Mouse (Mus musculus) megakaryocyte, embryonic 14.5 days (primary cell): ENCODE measurements around the gene Mettl16. TPM values are rescaled to one million over a fixed set of nuclear protein-coding genes. Genes with fewer than 3 reads are reported as not detected.

Source experiments
- H3K27me3 ChIP-seq: replicated peaks from 2 replicates; pipeline ENCODE3; 2012; ENCODE audit warnings: inconsistent platforms
- H3K36me3 ChIP-seq: replicated peaks from 2 replicates; pipeline ENCODE3; 2012; ENCODE audit warnings: low read length, inconsistent platforms, mixed read lengths
- H3K4me1 ChIP-seq: 2 replicates; pipeline ENCODE4 v1.6.1; 2012; ENCODE audit warnings: inconsistent platforms
- H3K4me3 ChIP-seq: replicated peaks from 2 replicates; pipeline ENCODE3; 2012; ENCODE audit warnings: moderate library complexity, mild to moderate bottlenecking, inconsistent platforms
- H3K9me3 ChIP-seq: 2 replicates; pipeline ENCODE4 v1.6.1; 2012; ENCODE audit warnings: inconsistent platforms
- FLI1 ChIP-seq: IDR thresholded peaks from 2 replicates; pipeline ENCODE4 v1.6.1; 2012; ENCODE audit warnings: low read length, inconsistent platforms, mixed read lengths
- GATA1 ChIP-seq: IDR thresholded peaks from 3 replicates; pipeline ENCODE4 v1.6.1; 2012; ENCODE audit warnings: mixed read lengths, low read length, inconsistent platforms, borderline replicate concordance
- polyA plus RNA-seq: library from polyadenylated mRNA; stranded (reverse); fragments of >175 nt; gene quantifications from 2 replicates; pipeline ENCODE4 v1.2.3, GENCODE M21; 2012; ENCODE audit warnings: low replicate concordance; ENCODE audit not compliant: insufficient read depth

Mettl16 gene
- polyA plus RNA-seq, 1 experiment: 10.4 TPM

GRCm38 (mm10) chr11:74842656-74843434 is 72.2 kb downstream of the Mettl16 start:
- TF ChIP-seq GATA1: no peak
- TF ChIP-seq FLI1: no peak
- Histone ChIP-seq H3K4me1 (peaks cover 75% of the 10 kb centered on the region), H3K27me3 (no peaks in the 10 kb centered on the region), H3K36me3 (peaks cover 71% of the 10 kb centered on the region), H3K4me3 (no peak overlapping the region), H3K9me3 (peaks cover 17% of the 10 kb centered on the region)

GRCm38 (mm10) chr11:74843435-74843714 is 72.7 kb downstream of the Mettl16 start:
- Histone ChIP-seq H3K9me3 (peaks cover 17% of the 10 kb centered on the region), H3K4me1 (peaks cover 78% of the 10 kb centered on the region), H3K36me3 (peaks cover 71% of the 10 kb centered on the region), H3K4me3 (no peak overlapping the region), H3K27me3 (no peaks in the 10 kb centered on the region)
- TF ChIP-seq GATA1 (no peak), FLI1 (no peak)

- TF ChIP-seq FLI1 (no peak), GATA1 (no peak)
- Histone ChIP-seq H3K9me3 (peaks cover 17% of the 10 kb centered on the region), H3K4me1 (peaks cover 82% of the 10 kb centered on the region), H3K27me3 (no peaks in the 10 kb centered on the region), H3K4me3 (peak overlapping the region; percentile 20), H3K36me3 (peaks cover 74% of the 10 kb centered on the region)
Observed at GRCm38 (mm10) chr11:74843761-74844160, 73.1 kb downstream of the Mettl16 start.

GRCm38 (mm10) chr11:74845784-74846183 is 75.2 kb downstream of the Mettl16 start:
- Histone ChIP-seq H3K4me3 (no peak overlapping the region), H3K4me1 (peaks cover 64% of the 10 kb centered on the region), H3K27me3 (no peaks in the 10 kb centered on the region), H3K9me3 (peaks cover 17% of the 10 kb centered on the region), H3K36me3 (peaks cover 79% of the 10 kb centered on the region)
- TF ChIP-seq GATA1 (no peak), FLI1 (no peak)

- Histone ChIP-seq H3K4me1 (peaks cover 48% of the 10 kb centered on the region), H3K4me3 (peak overlapping the region; percentile 80), H3K36me3 (peaks cover 70% of the 10 kb centered on the region), H3K9me3 (peaks cover 17% of the 10 kb centered on the region), H3K27me3 (no peaks in the 10 kb centered on the region)
- TF ChIP-seq FLI1: no peak
- TF ChIP-seq GATA1: no peak
Observed at GRCm38 (mm10) chr11:74847919-74848521, 77.4 kb downstream of the Mettl16 start.

GRCm38 (mm10) chr11:74850998-74851661 is 80.5 kb downstream of the Mettl16 start:
- H3K9me3 ChIP-seq: no peaks in the 10 kb centered on the region
- peaks cover 55% of the 10 kb centered on the region for H3K36me3 ChIP-seq
- TF ChIP-seq FLI1 (no peak), GATA1 (no peak)
- peaks cover 29% of the 10 kb centered on the region for H3K4me1 ChIP-seq
- no peak overlapping the region for H3K4me3 ChIP-seq
- no peaks in the 10 kb centered on the region for H3K27me3 ChIP-seq

GRCm38 (mm10) chr11:74857756-74858155 is 87.1 kb downstream of the Mettl16 start:
- Histone ChIP-seq H3K36me3 (peaks cover 36% of the 10 kb centered on the region), H3K4me1 (peaks cover 32% of the 10 kb centered on the region), H3K9me3 (no peaks in the 10 kb centered on the region), H3K4me3 (peak overlapping the region; percentile 10), H3K27me3 (peaks cover 10% of the 10 kb centered on the region)
- TF ChIP-seq GATA1 (no peak), FLI1 (no peak)

- TF ChIP-seq FLI1: no peak
- TF ChIP-seq GATA1: no peak
- Histone ChIP-seq H3K4me3 (no peak overlapping the region), H3K4me1 (peaks cover 41% of the 10 kb centered on the region), H3K27me3 (peaks cover 15% of the 10 kb centered on the region), H3K9me3 (no peaks in the 10 kb centered on the region), H3K36me3 (peaks cover 43% of the 10 kb centered on the region)
Observed at GRCm38 (mm10) chr11:74862129-74862528, 91.5 kb downstream of the Mettl16 start.

- Histone ChIP-seq H3K4me3 (no peak overlapping the region), H3K4me1 (peaks cover 34% of the 10 kb centered on the region), H3K36me3 (peaks cover 49% of the 10 kb centered on the region), H3K27me3 (peaks cover 20% of the 10 kb centered on the region), H3K9me3 (no peaks in the 10 kb centered on the region)
- TF ChIP-seq FLI1: no peak
- no peak for TF ChIP-seq GATA1
Observed at GRCm38 (mm10) chr11:74863471-74863870, 92.8 kb downstream of the Mettl16 start.

- Histone ChIP-seq H3K36me3 (peaks cover 51% of the 10 kb centered on the region), H3K27me3 (peaks cover 26% of the 10 kb centered on the region), H3K4me3 (no peak overlapping the region), H3K9me3 (no peaks in the 10 kb centered on the region), H3K4me1 (peaks cover 34% of the 10 kb centered on the region)
- TF ChIP-seq GATA1 (no peak), FLI1 (no peak)
Observed at GRCm38 (mm10) chr11:74864421-74864820, 93.8 kb downstream of the Mettl16 start.
